Mouse (Mus musculus) forebrain, embryonic 15.5 days (tissue): ENCODE results near the gene Cdhr4. TPM values are rescaled to one million over a fixed set of nuclear protein-coding genes. Genes with fewer than 3 reads are reported as not detected.

Experiments used
- ATAC-seq: fragments of 200-750 bp; cut with Nextera tagmentation; replicated peaks from 2 replicates; pipeline ENCODE4 v1.8.0; 2017; ENCODE audit warnings: mild to moderate bottlenecking, moderate TSS enrichment, moderate library complexity
- H3K27ac ChIP-seq: fragments of 300-500 bp; sonication (generic); replicated peaks from 2 replicates; pipeline ENCODE4 v1.5.1; 2015; ENCODE audit warnings: mild to moderate bottlenecking, inconsistent platforms
- H3K27me3 ChIP-seq: fragments of 300-500 bp; sonication (generic); 2 replicates; pipeline ENCODE4 v1.6.1; 2015; ENCODE audit warnings: inconsistent platforms
- H3K36me3 ChIP-seq: fragments of 300-500 bp; sonication (generic); 2 replicates; pipeline ENCODE4 v1.6.1; 2015; ENCODE audit warnings: mild to moderate bottlenecking, inconsistent platforms
- H3K4me1 ChIP-seq: fragments of 300-500 bp; sonication (generic); 2 replicates; pipeline ENCODE4 v1.6.1; 2015; ENCODE audit warnings: inconsistent platforms
- H3K4me2 ChIP-seq: fragments of 300-500 bp; sonication (generic); replicated peaks from 2 replicates; pipeline ENCODE4 v1.6.1; 2015; ENCODE audit warnings: mild to moderate bottlenecking, inconsistent platforms
- H3K4me3 ChIP-seq: fragments of 300-500 bp; sonication (generic); 2 replicates; pipeline ENCODE4 v1.5.1; 2015; ENCODE audit warnings: mild to moderate bottlenecking, inconsistent platforms
- H3K9ac ChIP-seq: fragments of 300-500 bp; sonication (generic); replicated peaks from 2 replicates; pipeline ENCODE4 v1.6.1; 2015; ENCODE audit warnings: mild to moderate bottlenecking, inconsistent platforms
- H3K9me3 ChIP-seq: fragments of 300-500 bp; sonication (generic); 2 replicates; pipeline ENCODE4 v1.6.1; 2016; ENCODE audit warnings: inconsistent platforms
- WGBS: fragments of 180-500 bp; shearing (Covaris S2); methylation state at CpG from one replicate; pipeline ENCODE4 v1.1.7; 2015; ENCODE audit warnings: mixed read lengths; 5-methylcytosine and 5-hydroxymethylcytosine counted together
- polyA plus RNA-seq: library from polyadenylated mRNA; unstranded; fragments of >200 nt; fragmentation: Nextera tagmentation; extraction: Ambion mirVana; gene quantifications from 2 replicates; pipeline ENCODE4 v1.2.1, GENCODE M21; 2015

Cdhr4 gene
- polyA plus RNA-seq, 1 experiment from 2014 or later: 1.7 TPM

DNA sequence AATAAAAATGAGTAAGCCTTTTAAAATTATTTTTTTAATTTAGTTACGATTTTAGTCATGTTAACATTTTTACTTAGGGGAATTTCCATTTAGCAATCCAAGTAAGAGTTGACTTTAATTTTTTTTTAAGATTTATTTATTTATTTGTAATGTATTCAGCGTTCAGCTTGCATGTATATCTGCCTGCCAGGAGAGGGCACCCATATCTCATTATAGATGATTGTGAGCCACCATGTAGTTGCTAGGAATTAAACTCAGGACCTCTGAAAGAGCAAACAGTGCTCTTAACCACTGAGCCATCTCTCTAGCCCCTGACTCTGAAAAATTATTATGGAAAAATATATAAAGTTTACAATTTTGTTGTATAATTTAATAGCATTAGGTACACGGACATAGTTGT, 34.3 kb downstream of the Cdhr4 start:
- Histone ChIP-seq H3K27ac (no peak overlapping the region), H3K4me3 (no peak overlapping the region), H3K36me3 (peaks cover 50% of the 10 kb centered on the region), H3K4me1 (no peaks in the 10 kb centered on the region), H3K27me3 (no peaks in the 10 kb centered on the region), H3K9ac (no peak overlapping the region), H3K4me2 (no peak overlapping the region), H3K9me3 (no peaks in the 10 kb centered on the region)
- ATAC-seq: no peak
- WGBS: 93% methylated on average over 3 of the region's 3 CpGs

GRCm38 (mm10) chr9:108027867-108028266, 35.6 kb downstream of the Cdhr4 start:
- H3K36me3 ChIP-seq: peaks cover 58% of the 10 kb centered on the region
- H3K4me3 ChIP-seq: no peak overlapping the region
- H3K9ac ChIP-seq: no peak overlapping the region
- no peak overlapping the region for H3K27ac ChIP-seq
- no peaks in the 10 kb centered on the region for H3K4me1 ChIP-seq
- H3K27me3 ChIP-seq: no peaks in the 10 kb centered on the region
- 97% methylated on average over 3 of the region's 3 CpGs for WGBS
- ATAC-seq: no peak
- no peaks in the 10 kb centered on the region for H3K9me3 ChIP-seq
- no peak overlapping the region for H3K4me2 ChIP-seq

DNA sequence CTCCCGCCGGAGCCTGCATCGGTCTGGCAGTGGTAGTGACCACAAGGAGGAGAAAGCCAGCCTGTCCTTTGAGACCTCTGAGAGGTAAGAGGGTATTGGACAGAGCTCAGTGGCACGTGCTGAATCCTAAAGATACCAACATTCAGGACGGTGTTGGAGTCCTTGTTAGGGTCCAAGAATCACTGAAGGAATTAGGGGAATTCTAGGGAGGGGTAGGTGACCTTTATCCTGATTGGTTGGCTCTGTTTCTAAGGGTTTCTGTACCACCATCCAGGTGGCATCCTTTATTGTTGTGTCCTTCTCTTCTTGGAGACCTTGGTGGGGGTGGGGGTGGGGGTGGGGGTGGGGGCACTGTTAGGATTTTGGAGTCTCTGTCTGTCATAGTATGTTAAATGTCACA, 39.8 kb downstream of the Cdhr4 start:
- Histone ChIP-seq H3K36me3 (peaks cover 53% of the 10 kb centered on the region), H3K27ac (no peak overlapping the region), H3K9ac (no peak overlapping the region), H3K4me1 (no peaks in the 10 kb centered on the region), H3K9me3 (no peaks in the 10 kb centered on the region), H3K4me3 (no peak overlapping the region), H3K27me3 (no peaks in the 10 kb centered on the region), H3K4me2 (no peak overlapping the region)
- WGBS: 90% methylated on average over 5 of the region's 5 CpGs
- ATAC-seq: no peak

DNA sequence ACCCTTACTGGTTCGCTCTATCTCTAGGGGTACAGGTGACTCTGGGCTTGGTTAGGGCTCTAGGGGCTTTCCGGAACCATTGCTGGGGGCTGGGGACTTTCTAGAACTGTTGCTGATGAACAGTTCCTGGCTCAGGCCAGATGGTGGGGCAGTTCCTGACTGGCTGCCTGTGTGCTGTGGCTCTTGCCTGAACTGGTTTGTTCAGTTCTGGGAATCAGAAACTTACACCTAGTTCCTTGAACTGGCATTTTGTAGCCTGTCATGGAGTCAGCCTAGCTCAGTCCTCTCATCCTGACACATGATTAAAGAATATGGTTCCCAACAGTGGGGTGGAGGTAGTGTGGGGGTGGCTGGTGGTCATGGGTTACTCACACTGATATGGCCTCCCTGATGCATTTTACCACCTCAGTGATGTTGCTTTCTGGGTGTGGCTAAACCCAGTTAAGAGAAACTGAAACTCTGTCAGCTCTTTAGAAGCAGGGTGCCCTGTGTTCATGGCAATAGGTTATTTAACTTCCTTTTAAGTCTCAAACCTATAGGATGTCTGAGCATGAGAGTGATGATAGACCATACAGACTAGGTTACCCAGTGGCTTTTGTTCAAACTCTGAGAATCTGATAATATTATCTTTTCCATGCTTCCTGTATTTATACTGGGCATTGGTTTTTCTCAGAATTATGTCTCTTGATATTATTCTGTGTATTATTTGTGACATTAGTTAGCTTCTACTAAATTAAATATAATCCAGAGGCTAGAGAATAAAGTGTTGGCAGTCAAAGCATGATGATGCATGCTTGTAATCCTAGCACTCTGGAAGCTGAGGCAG, 43.2 kb downstream of the Cdhr4 start:
- H3K27ac ChIP-seq: no peak overlapping the region
- peaks cover 49% of the 10 kb centered on the region for H3K36me3 ChIP-seq
- no peak overlapping the region for H3K4me3 ChIP-seq
- WGBS: 95% methylated on average over 2 of the region's 2 CpGs
- ATAC-seq: no peak
- no peak overlapping the region for H3K4me2 ChIP-seq
- H3K27me3 ChIP-seq: no peaks in the 10 kb centered on the region
- H3K9me3 ChIP-seq: no peaks in the 10 kb centered on the region
- H3K9ac ChIP-seq: no peak overlapping the region
- H3K4me1 ChIP-seq: no peaks in the 10 kb centered on the region

GRCm38 (mm10) chr9:108044751-108045492, 52.6 kb downstream of the Cdhr4 start:
- H3K27me3 ChIP-seq: no peaks in the 10 kb centered on the region
- no peak overlapping the region for H3K9ac ChIP-seq
- peaks cover 60% of the 10 kb centered on the region for H3K36me3 ChIP-seq
- ATAC-seq: no peak
- H3K4me1 ChIP-seq: peaks cover 16% of the 10 kb centered on the region
- no peak overlapping the region for H3K27ac ChIP-seq
- no peak overlapping the region for H3K4me3 ChIP-seq
- no peak overlapping the region for H3K4me2 ChIP-seq
- WGBS: 98% methylated on average over 8 of the region's 8 CpGs
- no peaks in the 10 kb centered on the region for H3K9me3 ChIP-seq

- no peak overlapping the region for H3K9ac ChIP-seq
- H3K27ac ChIP-seq: no peak overlapping the region
- peaks cover 53% of the 10 kb centered on the region for H3K36me3 ChIP-seq
- ATAC-seq: no peak
- WGBS: 86% methylated on average over 4 of the region's 4 CpGs
- no peaks in the 10 kb centered on the region for H3K9me3 ChIP-seq
- H3K27me3 ChIP-seq: no peaks in the 10 kb centered on the region
- H3K4me1 ChIP-seq: peaks cover 18% of the 10 kb centered on the region
- no peak overlapping the region for H3K4me3 ChIP-seq
- no peak overlapping the region for H3K4me2 ChIP-seq
Measured at GRCm38 (mm10) chr9:108046582-108046981, 54.3 kb downstream of the Cdhr4 start.

GRCm38 (mm10) chr9:108047601-108048565, 55.6 kb downstream of the Cdhr4 start:
- Histone ChIP-seq H3K27me3 (no peaks in the 10 kb centered on the region), H3K4me1 (peaks cover 24% of the 10 kb centered on the region), H3K9me3 (no peaks in the 10 kb centered on the region), H3K27ac (peak overlapping the region; percentile 59), H3K36me3 (peaks cover 43% of the 10 kb centered on the region), H3K9ac (peak overlapping the region; percentile 62; the same call in 1 of the 2 replicates), H3K4me2 (peak overlapping the region; percentile 91), H3K4me3 (peak overlapping the region; percentile 75)
- ATAC-seq: no peak
- WGBS: 45% methylated on average over 17 of the region's 17 CpGs

DNA sequence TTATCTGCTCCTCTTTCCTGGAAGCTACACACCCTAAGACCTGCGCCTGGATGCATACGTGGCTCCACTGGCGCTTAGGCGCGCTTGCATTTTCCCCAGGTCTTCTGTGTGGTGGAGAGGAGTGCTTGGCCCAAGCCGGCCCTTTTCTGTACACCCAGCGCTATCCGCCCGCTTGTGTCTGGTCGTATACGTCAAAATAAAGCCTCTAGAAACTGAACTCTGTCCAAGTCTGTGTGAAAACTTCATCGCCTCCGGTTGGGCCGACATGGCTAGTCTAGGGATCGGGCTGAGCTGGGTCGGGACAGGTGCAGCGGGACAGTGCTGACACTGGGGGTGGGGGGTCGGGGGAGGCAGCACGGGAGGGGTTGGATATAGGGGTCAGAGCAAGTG, 56.3 kb downstream of the Cdhr4 start:
- Histone ChIP-seq H3K4me3 (peak overlapping the region; percentile 75), H3K4me1 (peaks cover 29% of the 10 kb centered on the region), H3K9ac (peak overlapping the region; percentile 62), H3K36me3 (peaks cover 37% of the 10 kb centered on the region), H3K9me3 (no peaks in the 10 kb centered on the region), H3K27me3 (no peaks in the 10 kb centered on the region), H3K4me2 (peak overlapping the region; percentile 91), H3K27ac (peak overlapping the region; percentile 59)
- peak; percentile 47 for ATAC-seq
- 2% methylated on average over 19 of the region's 19 CpGs for WGBS

DNA sequence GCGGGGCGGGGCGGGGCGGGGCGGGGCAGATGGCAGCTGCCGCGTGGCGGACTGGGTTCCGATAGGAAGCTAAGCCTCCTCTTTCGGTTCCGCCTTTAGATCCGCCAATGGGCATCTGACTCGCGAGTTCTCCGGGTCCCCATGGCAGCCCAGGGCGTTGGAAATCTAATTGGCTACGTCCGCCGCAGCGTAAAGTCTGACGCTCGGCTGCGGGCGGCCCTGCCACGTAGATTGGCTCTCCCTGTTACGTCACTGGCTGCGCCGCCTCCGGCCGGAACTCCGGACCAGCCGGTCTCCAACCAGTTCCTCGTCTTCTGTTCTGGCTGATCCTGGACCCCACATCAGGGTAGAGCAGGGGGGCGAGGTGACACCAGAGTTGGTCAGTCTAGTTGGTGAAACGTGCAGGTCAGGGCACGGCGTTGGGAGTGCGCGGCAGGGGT, 56.7 kb downstream of the Cdhr4 start, which contains the start of gene Gmppb:
TSS of gene Gmppb (plus strand) at position 227 of the 440 bp plus-strand sequence.
- peaks cover 42% of the 10 kb centered on the region for H3K36me3 ChIP-seq
- H3K9me3 ChIP-seq: no peaks in the 10 kb centered on the region
- peak within 1 kb of the TSS; percentile 67 for H3K27ac ChIP-seq
- peak; percentile 95 for ATAC-seq
- peak within 1 kb of the TSS; percentile 75 for H3K4me3 ChIP-seq
- H3K4me2 ChIP-seq: peak within 1 kb of the TSS; percentile 91
- under 1% methylated on average over 38 of the region's 39 CpGs for WGBS
- H3K9ac ChIP-seq: peak within 1 kb of the TSS; percentile 62
- peaks cover 29% of the 10 kb centered on the region for H3K4me1 ChIP-seq
- no peaks in the 10 kb centered on the region for H3K27me3 ChIP-seq
